Mouse (Mus musculus) olfactory bulb, adult 2 months (tissue): ENCODE measurements around the gene H2al1m.

Experiments
- CTCF ChIP-seq: fragments of 200-500 bp; IDR thresholded peaks from 2 replicates; pipeline ENCODE4 v1.5.1; 2012; ENCODE audit warnings: low read depth, mild to moderate bottlenecking, low read length, moderate library complexity; ENCODE audit not compliant: insufficient read depth
- POLR2A ChIP-seq: fragments of 200-500 bp; IDR thresholded peaks from 2 replicates; pipeline ENCODE4 v1.6.1; 2012; ENCODE audit warnings: mild to moderate bottlenecking, low read depth, low read length, moderate library complexity; ENCODE audit not compliant: insufficient read depth

GRCm38 (mm10) chrX:9253990-9254389 is 29.6 kb upstream of the H2al1m start:
- TF ChIP-seq CTCF = no peak
- no peak for TF ChIP-seq POLR2A
